Mouse (Mus musculus) spleen, adult 2 months (tissue): Measurements from ENCODE around the gene Txnrd2. TPM values are rescaled to one million over a fixed set of nuclear protein-coding genes. Genes with fewer than 3 reads are reported as not detected.

Experiments used
- DNase-seq, 2 experiments: peaks; one replicate each; pipeline versions ENCODE4 v3.0.0 to v3.0.0-alpha.2; 2012 to 2021; ENCODE audit warnings: low spot score in 2 of 2, low read depth in 1 of 2
- H3K27ac ChIP-seq: fragments of 200-500 bp; 2 replicates; pipeline ENCODE4 v1.5.1; 2012; ENCODE audit warnings: low read length, inconsistent platforms; ENCODE audit not compliant: insufficient read depth
- H3K27me3 ChIP-seq: fragments of 200-500 bp; 2 replicates; pipeline ENCODE4 v1.6.1; 2012; ENCODE audit warnings: mild to moderate bottlenecking, moderate library complexity, low read length, inconsistent platforms; ENCODE audit not compliant: control insufficient read depth, insufficient read depth
- H3K36me3 ChIP-seq: fragments of 200-500 bp; 2 replicates; pipeline ENCODE4 v1.6.1; 2012; ENCODE audit warnings: mild to moderate bottlenecking, low read length, inconsistent platforms; ENCODE audit not compliant: control insufficient read depth, insufficient read depth
- H3K4me1 ChIP-seq: fragments of 200-500 bp; 2 replicates; pipeline ENCODE4 v1.6.1; 2011; ENCODE audit warnings: inconsistent platforms; ENCODE audit not compliant: control insufficient read depth, insufficient read depth, insufficient read length
- H3K4me3 ChIP-seq: fragments of 200-500 bp; 2 replicates; pipeline ENCODE4 v1.5.1; 2011; ENCODE audit warnings: mild to moderate bottlenecking, inconsistent platforms; ENCODE audit not compliant: insufficient read depth, insufficient read length; ENCODE audit errors: extremely low read depth
- CTCF ChIP-seq: fragments of 200-500 bp; IDR thresholded peaks from 2 replicates; pipeline ENCODE4 v1.5.1; 2011; ENCODE audit warnings: mild to moderate bottlenecking, inconsistent platforms; ENCODE audit not compliant: insufficient read depth, insufficient read length, insufficient replicate concordance; ENCODE audit errors: extremely low read depth
- POLR2A ChIP-seq: fragments of 200-500 bp; IDR thresholded peaks from 2 replicates; pipeline ENCODE4 v1.6.1; 2011; ENCODE audit warnings: low read depth, low read length, inconsistent platforms
- WGBS: fragments of 180-500 bp; shearing (Covaris S2); methylation state at CpG from one replicate; pipeline ENCODE4 v1.1.7; 2018; 5-methylcytosine and 5-hydroxymethylcytosine counted together
- polyA plus RNA-seq: library from polyadenylated mRNA; depleted of rRNA; stranded (reverse); fragments of >200 nt; gene quantifications from 2 replicates; pipeline ENCODE4 v1.2.3, GENCODE M21; 2012

Gene Txnrd2
- polyA plus RNA-seq, 1 experiment: 29.0 TPM

DNA sequence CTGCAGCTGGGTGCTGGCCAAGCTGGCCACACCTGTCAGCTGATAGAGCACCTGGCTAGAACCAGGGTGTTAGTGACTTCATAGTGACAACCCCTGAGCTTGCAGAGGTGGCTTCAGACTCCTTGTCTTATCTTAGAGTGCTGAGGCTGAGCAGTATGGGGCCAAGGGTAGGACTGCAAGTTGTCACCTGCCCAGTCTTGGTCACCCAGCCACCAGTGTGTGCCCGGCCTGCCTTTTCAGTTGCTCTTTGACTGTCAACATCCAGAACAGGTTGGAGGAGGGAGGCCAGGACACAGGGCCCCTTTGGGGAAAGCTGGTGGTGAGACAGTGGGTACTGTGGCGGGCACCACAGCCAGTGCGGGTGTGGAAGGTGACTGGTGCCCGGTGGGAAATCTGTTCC is 22.8 kb downstream of the Txnrd2 start:
- no peaks in the 10 kb centered on the region for H3K27me3 ChIP-seq
- H3K27ac ChIP-seq: no peak overlapping the region
- peaks cover 12% of the 10 kb centered on the region for H3K36me3 ChIP-seq
- no peak for DNase-seq
- H3K4me1 ChIP-seq: no peaks in the 10 kb centered on the region
- 91% methylated on average over 4 of the region's 4 CpGs for WGBS
- TF ChIP-seq CTCF (no peak), POLR2A (no peak)
- no peak overlapping the region for H3K4me3 ChIP-seq

- no peaks in the 10 kb centered on the region for H3K4me1 ChIP-seq
- H3K36me3 ChIP-seq: peaks cover 8% of the 10 kb centered on the region
- WGBS: 93% methylated on average over 9 of the region's 9 CpGs
- no peak overlapping the region for H3K27ac ChIP-seq
- no peak overlapping the region for H3K4me3 ChIP-seq
- no peaks in the 10 kb centered on the region for H3K27me3 ChIP-seq
- DNase-seq: no peak
- TF ChIP-seq CTCF (no peak), POLR2A (no peak)
Observed at GRCm38 (mm10) chr16:18451486-18452181, 25.4 kb downstream of the Txnrd2 start.

DNA sequence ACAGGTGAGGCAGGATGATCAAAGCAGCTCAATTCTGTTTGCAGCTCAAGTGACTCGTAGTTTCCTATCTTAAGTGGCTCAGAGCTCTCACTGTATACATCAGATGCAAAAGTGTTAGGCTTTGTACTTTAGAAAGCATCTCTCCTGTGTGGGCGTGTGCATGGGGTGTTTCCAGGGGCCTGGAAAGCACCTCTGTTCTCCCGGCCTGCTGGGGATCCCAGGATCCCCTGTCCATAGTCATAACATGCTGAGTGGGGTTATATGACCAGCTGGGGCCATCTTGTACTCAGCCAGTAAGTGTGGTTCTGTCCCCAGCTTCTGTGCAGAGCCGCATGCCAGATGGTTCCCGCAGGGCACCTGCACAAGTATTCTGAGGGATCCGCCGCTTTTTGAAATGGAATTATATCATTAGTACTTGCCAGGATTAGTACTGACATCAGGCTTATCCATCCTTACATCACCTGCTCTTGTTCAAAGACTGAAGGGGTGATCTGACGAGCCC is 26.2 kb downstream of the Txnrd2 start:
- Histone ChIP-seq H3K4me1 (no peaks in the 10 kb centered on the region), H3K4me3 (no peak overlapping the region), H3K27ac (no peak overlapping the region), H3K27me3 (no peaks in the 10 kb centered on the region), H3K36me3 (peaks cover 8% of the 10 kb centered on the region)
- no peak for TF ChIP-seq POLR2A
- 88% methylated on average over 8 of the region's 8 CpGs for WGBS
- no peak for DNase-seq

DNA sequence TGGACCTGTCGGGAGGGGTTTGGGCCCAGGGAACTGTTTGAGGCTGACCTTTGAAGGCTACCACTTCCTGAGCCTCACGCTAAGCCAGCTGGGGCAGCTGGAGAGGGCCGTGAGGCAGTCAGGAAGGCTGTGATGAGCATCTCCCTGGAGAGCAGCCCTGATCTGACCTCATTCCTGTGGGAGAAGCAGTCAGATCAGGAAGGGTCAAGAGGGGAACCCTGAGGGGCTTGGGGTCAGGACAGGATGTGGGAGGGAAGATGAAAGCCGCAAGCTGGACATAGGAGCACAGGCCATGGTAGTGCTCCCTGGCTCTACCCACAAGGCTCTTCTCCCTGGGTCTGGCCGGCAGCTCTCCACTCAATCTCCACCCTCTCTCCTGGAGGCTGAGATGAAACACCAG is 27.7 kb downstream of the Txnrd2 start:
- Histone ChIP-seq H3K36me3 (peaks cover 13% of the 10 kb centered on the region), H3K27ac (no peak overlapping the region), H3K4me3 (no peak overlapping the region), H3K27me3 (no peaks in the 10 kb centered on the region), H3K4me1 (no peaks in the 10 kb centered on the region; the same call in 1 of the 2 replicates)
- 73% methylated on average over 5 of the region's 5 CpGs for WGBS
- no peak for DNase-seq
- TF ChIP-seq POLR2A (no peak), CTCF (no peak)

DNA sequence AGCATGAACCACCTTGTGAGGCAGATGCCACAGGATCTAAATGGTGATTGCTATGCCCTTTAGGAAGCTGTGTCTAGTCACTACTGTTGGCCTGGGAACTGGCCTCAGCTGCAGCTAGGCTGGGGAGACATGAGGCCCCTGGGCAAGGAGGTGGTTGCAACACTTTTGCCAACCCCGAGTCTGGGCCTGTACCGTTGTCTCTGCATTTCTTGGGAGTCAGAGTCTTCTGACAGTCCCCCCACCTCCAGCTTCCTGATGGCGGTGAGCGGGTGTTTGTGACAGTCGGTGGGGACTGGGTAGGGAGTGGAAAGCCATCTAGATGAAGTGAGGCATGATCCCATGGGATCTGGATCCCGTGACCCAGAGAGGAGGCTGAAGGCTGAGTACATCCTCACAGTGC is 29.2 kb downstream of the Txnrd2 start:
- no peak for DNase-seq
- Histone ChIP-seq H3K4me3 (no peak overlapping the region), H3K27ac (no peak overlapping the region), H3K36me3 (peaks cover 10% of the 10 kb centered on the region), H3K4me1 (peaks cover 11% of the 10 kb centered on the region; the same call in 1 of the 2 replicates), H3K27me3 (no peaks in the 10 kb centered on the region)
- no peak for TF ChIP-seq POLR2A
- TF ChIP-seq CTCF: no peak
- WGBS: 87% methylated on average over 6 of the region's 6 CpGs

DNA sequence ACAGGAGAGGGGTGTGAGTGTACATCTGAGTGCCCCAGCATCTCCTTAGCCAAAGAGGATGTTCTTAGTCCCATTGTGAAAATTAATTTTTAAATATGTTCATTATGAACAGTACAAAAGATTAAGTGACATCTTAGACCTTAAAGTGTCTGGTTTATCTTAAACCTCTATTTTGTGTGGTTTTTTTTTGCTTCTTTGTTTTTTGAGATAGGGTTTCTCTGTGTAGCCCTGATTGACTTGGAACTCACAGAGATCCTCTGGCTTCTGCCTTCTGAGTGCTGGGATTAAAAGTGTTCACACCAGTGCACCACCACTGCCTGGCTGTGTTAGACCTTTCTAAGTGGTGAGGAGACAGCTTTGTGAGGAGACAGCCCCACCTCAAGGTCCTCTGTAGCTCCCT is 32.5 kb downstream of the Txnrd2 start:
- Histone ChIP-seq H3K4me3 (no peak overlapping the region), H3K4me1 (peaks cover 11% of the 10 kb centered on the region; the same call in 1 of the 2 replicates), H3K36me3 (peaks cover 8% of the 10 kb centered on the region), H3K27ac (no peak overlapping the region), H3K27me3 (no peaks in the 10 kb centered on the region)
- no peak for DNase-seq
- TF ChIP-seq CTCF: no peak
- no peak for TF ChIP-seq POLR2A

GRCm38 (mm10) chr16:18459335-18459954 is 33.3 kb downstream of the Txnrd2 start:
- peak overlapping the region; percentile 47; the same call in 1 of the 2 replicates for H3K27ac ChIP-seq
- H3K36me3 ChIP-seq: peaks cover 7% of the 10 kb centered on the region
- H3K4me3 ChIP-seq: no peak overlapping the region
- no peaks in the 10 kb centered on the region for H3K27me3 ChIP-seq
- WGBS: 25% methylated on average over 12 of the region's 12 CpGs
- peaks cover 11% of the 10 kb centered on the region; the same call in 1 of the 2 replicates for H3K4me1 ChIP-seq
- TF ChIP-seq POLR2A: no peak
- TF ChIP-seq CTCF: no peak
- no peak for DNase-seq
